12 mouse cellular contexts compared by ENCODE assay signal in genomic region chr3:105643566-105643965, GRCm38 (mm10).
"Had no signal": no experiment of that assay in that cellular context is flagged by ENCODE, and none has a peak within 500 bp of the region (broad histone marks: within the 10 kb centered on the region; RNA-seq: fewer than 3 reads in every experiment).

No protein-coding gene starts in this region.

- H3K27me3 ChIP-seq: limb, embryonic 13.5 days; midbrain, embryonic 12.5 days; neural tube, embryonic 13.5 days had no signal

- H3K4me1 ChIP-seq: neural tube, embryonic 13.5 days had no signal

- H3K4me3 ChIP-seq: left cerebral cortex, adult 2 months; limb, embryonic 13.5 days; midbrain, embryonic 12.5 days; neural tube, embryonic 13.5 days had no signal

- H3K36me3 ChIP-seq: limb, embryonic 13.5 days; midbrain, embryonic 12.5 days; neural tube, embryonic 13.5 days had no signal

- H3K27ac ChIP-seq: left cerebral cortex, adult 2 months; limb, embryonic 13.5 days; liver, embryonic 14.5 days; midbrain, embryonic 12.5 days; neural tube, embryonic 13.5 days had no signal

- H3K9me3 ChIP-seq: limb, embryonic 13.5 days; midbrain, embryonic 12.5 days; neural tube, embryonic 13.5 days had no signal

- DNase-seq: kidney, postnatal 14 days; lung, adult 18-20 months; retina, postnatal 1 day; right cerebral cortex, postnatal 4 days; spleen, adult 18-20 months; thymus, adult 18-20 months; thymus, postnatal 14 days had no signal
